Mouse (Mus musculus) gastrocnemius, adult 2 months (tissue): ENCODE results near the gene Dcaf5. TPM values are rescaled to one million over a fixed set of nuclear protein-coding genes. Genes with fewer than 3 reads are reported as not detected.
A peak's percentile ranks its signal among the peaks of the same experiment; 100 is the strongest.
"Not testable (repeated sequence)": the region's sequence is repeated elsewhere in the genome, so short reads cannot be mapped to it uniquely, and the experiment has no call there.

Experiments used
- DNase-seq: peaks from one replicate; pipeline ENCODE4 v3.0.0; 2022
- H3K27ac ChIP-seq: fragments of 200-600 bp; 2 replicates; pipeline ENCODE4 v1.8.1; 2022; ENCODE audit warnings: mild to moderate bottlenecking
- H3K4me3 ChIP-seq: fragments of 200-600 bp; 2 replicates; pipeline ENCODE4 v1.8.1; 2022; ENCODE audit warnings: mild to moderate bottlenecking, moderate library complexity
- CTCF ChIP-seq: fragments of 200-600 bp; IDR thresholded peaks from 2 replicates; pipeline ENCODE4 v1.8.1; 2022; ENCODE audit warnings: antibody characterized with exemption, mild to moderate bottlenecking, moderate library complexity
- intact Hi-C: fragments of 180-260 bp; cut with DNase I; formaldehyde crosslinking; loops from one replicate; pipeline ENCODE4 v1.15.1; 2025
- long read RNA-seq, 2 experiments: library from polyadenylated mRNA; stranded (forward); transcript quantifications; one replicate each; pipeline ENCODE4 v2.0.0; 2021
- total RNA-seq, 2 experiments: library from RNA; stranded (reverse); gene quantifications; 2 replicates each; pipeline ENCODE4 v1.2.3; 2021

Dcaf5 gene
- total RNA-seq = 10 to 100 TPM; 39.4 to 50.8 TPM
- long read RNA-seq, experiment 1, full-length matches to known transcripts = 7 of 29 reads
- long read RNA-seq, experiment 1, partial matches to known transcripts = 3 of 29 reads
- long read RNA-seq, experiment 1, other reads (novel, unspliced or antisense) = 19 of 29 reads
- long read RNA-seq, experiment 2, full-length matches to known transcripts = 8 of 31 reads
- long read RNA-seq, experiment 2, partial matches to known transcripts = 8 of 31 reads
- long read RNA-seq, experiment 2, other reads (novel, unspliced or antisense) = 15 of 31 reads

DNA sequence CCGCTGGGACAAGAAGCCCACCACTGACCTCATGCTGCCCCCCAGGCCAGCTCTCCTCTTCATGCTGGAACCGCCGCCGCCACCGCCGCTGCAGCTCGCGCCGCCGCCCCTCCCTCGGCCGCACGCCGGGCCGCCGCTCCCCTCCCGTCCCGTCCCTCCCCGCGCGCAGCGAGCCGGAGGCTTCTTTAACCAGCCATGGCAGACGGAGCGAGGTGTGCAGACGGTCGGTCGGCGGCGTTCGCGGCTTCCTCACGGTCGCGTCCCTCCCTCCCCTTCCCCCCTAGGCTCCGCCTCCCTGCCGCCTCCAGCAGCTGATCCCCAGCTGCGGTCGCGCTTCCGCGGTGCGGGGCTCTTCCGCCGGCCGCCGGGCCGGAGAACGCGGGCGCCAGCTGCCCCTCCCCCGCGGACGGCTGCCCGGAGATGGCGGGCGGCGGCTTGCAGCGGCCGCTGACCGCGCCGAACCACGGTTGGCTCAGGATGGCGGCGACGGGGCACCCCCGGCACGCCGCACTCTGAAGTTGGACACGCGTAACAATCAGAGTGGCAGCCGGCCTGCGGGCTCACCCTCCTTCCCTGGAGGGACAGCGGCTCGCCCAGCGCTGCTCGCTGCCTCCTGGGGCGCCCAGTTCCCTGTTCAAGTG is at the start of gene Dcaf5:
Dcaf5 (minus strand) TSS at position 266 of the 641 bp plus-strand sequence.
- intact Hi-C loops = loop anchor here (2.0 kb wide), 2 partner anchors 26 to 30 kb away; partner anchors contain the start of gene Exd2
- Histone ChIP-seq H3K4me3 (peak within 1 kb of the TSS; percentile 92), H3K27ac (peak within 1 kb of the TSS; percentile 98)
- TF ChIP-seq CTCF = no peak
- DNase-seq = peak; percentile 91

DNA sequence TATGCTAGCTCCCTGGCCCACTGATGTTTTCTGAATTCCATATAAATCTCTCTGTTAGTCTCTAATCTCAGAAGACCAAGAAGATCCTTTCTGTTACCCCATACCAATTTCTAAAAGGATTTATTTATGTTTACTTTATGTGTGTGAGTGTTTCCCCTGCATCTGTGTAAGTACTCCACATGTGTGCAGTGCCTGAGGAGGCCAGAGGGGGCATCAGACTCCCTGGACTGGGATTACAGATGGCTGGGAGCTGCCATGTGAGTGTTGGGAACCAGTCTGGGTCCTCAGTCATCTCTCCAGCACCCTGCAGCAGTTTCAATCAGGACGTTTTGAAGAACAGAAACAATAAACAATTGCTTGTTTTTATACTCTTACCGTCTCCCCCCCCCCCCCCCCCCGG is 47.0 kb upstream of the Dcaf5 start:
- Histone ChIP-seq H3K4me3 (peak overlapping the region; percentile 7; the same call in 1 of the 2 replicates), H3K27ac (peak overlapping the region; percentile 29; the same call in 1 of the 2 replicates)
- intact Hi-C loops = no loop called here
- no peak for DNase-seq
- peak; percentile 22; the same call in 1 of the 2 replicates for TF ChIP-seq CTCF

DNA sequence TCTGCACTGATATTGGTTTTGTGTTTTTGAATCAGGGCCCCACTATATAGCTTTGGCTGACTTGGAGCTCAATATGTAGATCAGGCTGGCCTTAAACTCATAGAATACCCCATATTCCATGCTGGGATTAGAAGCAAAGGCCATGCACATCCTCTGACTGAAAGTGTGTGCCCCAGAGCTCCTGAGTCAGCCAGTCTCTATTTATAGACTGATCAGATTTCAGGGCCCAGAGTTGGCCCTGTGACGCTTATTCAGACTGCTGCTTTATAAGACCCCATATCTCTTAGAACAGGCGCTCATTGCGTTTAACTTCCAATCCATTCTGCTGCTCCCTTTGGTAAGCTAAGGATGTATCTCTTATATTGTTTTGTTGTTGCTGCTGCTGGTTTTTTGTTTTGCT is 43.6 kb upstream of the Dcaf5 start:
- TF ChIP-seq CTCF = no peak
- intact Hi-C loops = no loop called here
- peak; percentile 44 for DNase-seq
- peak overlapping the region; percentile 79 for H3K4me3 ChIP-seq
- H3K27ac ChIP-seq = peak overlapping the region; percentile 95

DNA sequence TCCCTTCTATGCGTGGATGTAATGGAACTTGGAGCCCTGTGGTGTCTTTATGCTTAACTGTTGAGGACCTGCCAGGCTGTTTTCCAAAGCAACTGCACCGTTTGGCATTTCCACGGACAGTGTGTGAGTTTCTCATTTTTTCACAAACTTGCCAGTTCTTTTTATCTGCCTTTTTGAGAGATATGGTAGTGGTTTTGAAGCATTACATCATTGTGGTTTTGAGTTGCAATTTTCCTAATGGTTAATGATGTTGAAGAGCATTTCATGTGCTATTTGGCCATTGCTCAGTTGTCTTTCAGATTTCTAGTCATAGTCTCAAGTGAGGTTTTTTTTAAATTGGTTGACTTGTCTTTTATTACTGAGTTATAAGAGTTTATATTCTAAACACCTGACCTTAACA is 37.3 kb upstream of the Dcaf5 start:
- Histone ChIP-seq H3K4me3 (no peak overlapping the region), H3K27ac (peak overlapping the region; percentile 61; the same call in 1 of the 2 replicates)
- intact Hi-C loops = no loop called here
- no peak for DNase-seq
- no peak for TF ChIP-seq CTCF

DNA sequence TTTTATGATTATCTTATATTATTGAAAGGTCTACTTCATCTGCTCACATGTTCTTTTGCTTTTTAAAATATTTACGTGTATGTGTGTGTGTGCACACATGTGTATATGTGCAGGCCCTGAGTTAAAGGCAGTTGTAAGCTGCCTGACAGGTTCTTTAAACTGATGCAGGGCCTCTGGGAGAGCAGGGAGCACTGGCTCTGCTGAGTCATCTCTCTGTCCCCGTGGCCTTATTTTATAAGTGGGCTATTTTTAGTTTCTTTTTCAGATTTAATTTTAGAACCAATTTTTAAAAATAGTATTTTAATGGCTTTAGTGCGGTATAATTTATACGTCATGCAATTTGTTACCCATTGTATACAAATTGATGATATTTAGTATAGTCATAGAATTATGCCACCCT is 35.5 kb upstream of the Dcaf5 start:
- DNase-seq = peak; percentile 50

DNA sequence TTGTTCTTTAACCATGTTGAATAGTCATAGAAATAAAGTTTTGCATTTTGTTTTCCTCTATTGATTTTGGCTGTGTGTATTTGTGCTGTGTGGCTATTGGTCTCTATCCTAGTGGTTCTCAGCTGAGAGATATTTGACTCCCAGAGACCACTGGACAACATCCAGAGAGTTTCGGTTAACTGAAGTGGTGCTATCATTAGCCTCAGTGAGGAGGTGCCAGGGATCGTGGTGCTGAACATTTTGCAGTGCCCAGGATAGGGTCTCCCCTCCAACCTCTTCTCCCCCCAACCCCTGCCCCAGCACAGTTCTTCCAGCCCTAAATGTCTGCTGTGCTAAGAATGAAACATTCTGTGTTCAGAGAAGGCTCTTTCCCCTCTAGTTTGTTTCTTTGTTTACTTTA is 33.8 kb upstream of the Dcaf5 start:
- peak; percentile 70 for DNase-seq
- no peak for TF ChIP-seq CTCF
- peak overlapping the region; percentile 87 for H3K27ac ChIP-seq
- H3K4me3 ChIP-seq = no peak overlapping the region
- intact Hi-C loops = no loop called here

More for the DNA sequence above, 35.5 kb upstream of the Dcaf5 start:
- Histone ChIP-seq H3K27ac (peak overlapping the region; percentile 87), H3K4me3 (no peak overlapping the region)
- no peak for TF ChIP-seq CTCF
- intact Hi-C loops = no loop called here

DNA sequence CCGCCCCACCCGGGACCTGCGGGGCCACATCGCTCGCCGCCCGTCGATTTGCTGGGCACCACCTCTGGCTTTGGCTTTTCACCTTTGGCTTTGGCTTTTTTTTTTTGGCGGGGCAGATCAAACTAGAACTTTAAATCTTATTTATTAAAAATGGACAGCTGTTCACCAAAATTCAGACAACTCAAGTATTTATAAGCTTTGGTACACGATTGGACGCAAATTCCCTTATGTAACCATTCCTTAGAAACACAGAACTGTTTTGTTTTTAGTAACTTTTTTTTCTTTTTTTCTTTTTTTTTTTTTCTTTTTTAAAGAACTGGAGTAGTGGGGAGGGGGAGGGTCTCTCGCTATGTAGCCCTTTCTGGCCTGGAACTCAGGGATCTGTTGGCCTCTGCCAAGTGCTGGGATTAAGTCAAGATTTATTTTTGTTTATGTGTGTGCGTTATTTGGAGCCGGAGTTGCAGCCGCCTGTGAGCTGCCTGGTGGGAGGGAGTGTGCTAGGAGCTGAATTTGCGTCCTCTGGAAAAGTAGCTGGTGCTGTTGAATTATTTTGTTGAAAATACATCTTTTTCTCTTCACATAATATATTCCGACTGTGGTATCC is 27.4 kb upstream of the Dcaf5 start:
- peak; percentile 58 for DNase-seq
- intact Hi-C loops = loop anchor here (2.0 to 10.0 kb wide), 2 partner anchors 27 to 181 kb away; partner anchors contain the start of genes Dcaf5, Erh and Slc39a9
- Histone ChIP-seq H3K4me3 (peak overlapping the region; percentile 97), H3K27ac (peak overlapping the region; percentile 97)
- no peak for TF ChIP-seq CTCF

DNA sequence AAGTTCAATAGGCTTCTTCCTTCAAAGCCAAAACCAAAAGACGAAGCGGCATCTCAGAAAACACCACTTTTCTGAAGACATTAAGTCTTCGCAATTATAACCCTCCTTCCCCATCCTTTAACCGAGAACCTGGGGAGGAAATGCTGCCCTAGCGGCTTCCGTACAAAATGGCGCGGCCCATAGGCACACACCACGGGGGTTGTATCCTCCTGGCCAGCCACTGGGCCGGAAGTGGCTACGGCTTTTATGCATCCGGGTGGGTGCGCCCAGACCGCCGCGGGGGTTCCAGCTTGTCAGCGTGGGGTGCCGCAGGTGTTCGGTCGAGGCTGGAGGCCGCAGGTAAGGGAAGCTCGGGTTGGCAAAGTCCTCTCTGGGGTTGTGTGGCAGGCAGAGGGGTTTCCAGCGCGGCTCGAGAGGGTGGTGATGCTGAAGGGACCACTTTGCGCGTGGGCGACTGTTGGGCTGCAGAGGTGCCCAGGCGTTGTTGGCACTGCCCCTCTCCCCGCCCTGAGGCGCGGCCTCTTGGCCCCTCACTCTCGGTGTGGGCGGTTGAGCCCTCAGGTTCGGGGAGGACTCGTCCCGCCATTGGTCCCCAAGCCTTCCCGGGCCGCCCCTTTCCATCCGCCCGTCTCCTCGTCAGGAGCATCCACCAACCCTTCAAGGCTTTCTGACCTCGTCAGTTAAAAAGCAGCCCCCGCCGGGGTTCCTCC is 26.7 kb upstream of the Dcaf5 start, which contains the start of gene Exd2:
Exd2 (plus strand) TSS at position 154 of the 710 bp plus-strand sequence.
- TF ChIP-seq CTCF = peak; percentile 4; the same call in 1 of the 2 replicates
- intact Hi-C loops = loop anchor here (2.0 to 10.0 kb wide), 2 partner anchors 26 to 182 kb away; partner anchors contain the start of genes Dcaf5, Erh and Slc39a9
- Histone ChIP-seq H3K27ac (peak within 1 kb of the TSS; percentile 97), H3K4me3 (peak within 1 kb of the TSS; percentile 97)
- peak; percentile 95 for DNase-seq

DNA sequence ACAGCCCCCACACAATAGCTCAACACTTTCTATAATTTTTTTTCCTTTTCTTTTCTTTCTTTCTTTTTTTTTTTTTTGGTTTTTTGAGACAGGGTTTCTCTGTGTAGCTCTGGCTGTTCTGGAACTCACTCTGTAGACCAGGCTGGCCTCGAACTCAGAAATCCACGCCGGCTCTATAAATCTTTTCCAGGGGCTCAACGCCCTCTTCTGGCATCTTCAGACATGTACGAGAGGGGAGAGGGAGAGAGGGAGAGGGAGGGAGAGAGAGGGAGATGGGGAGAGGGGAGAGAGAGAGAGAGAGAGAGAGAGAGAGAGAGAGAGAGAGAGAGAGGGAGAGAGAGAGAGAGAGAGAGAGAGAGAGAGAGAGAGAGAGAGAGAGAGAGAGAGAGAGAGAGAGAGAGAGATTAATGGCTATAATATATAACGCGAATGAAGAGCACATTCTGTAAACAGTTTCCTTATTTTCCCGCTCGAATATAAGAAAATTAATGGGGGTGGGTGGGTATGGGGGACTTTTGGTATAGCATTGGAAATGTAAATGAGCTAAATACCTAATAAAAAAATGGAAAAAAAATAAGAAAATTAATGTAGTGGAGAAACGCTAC is 26.0 kb upstream of the Dcaf5 start:
- DNase-seq = not testable (repeated sequence)
- Histone ChIP-seq H3K27ac (peak overlapping the region; percentile 97), H3K4me3 (peak overlapping the region; percentile 97)
- intact Hi-C loops = loop anchor here (2.0 to 10.0 kb wide), 2 partner anchors 26 to 182 kb away; partner anchors contain the start of genes Dcaf5, Erh and Slc39a9

DNA sequence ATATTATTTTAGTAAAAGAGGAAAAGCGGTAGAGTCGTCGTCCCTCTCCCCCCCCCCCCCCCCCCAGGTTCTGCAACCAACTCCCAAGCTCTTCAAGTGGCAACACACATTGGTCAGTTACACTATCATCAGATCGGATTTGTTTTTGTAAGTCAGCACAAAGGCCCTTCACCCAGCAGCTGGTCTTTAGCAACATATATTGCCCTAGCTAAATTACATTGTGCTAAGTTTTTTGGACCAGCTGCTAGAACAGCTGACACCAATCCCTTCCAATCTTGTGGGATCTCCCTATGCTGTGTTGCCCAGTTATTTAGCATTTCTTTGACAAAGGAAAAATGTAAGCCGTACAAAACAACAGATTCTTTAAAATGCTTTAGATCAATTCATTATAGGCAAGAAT is 21.6 kb upstream of the Dcaf5 start:
- no peak for DNase-seq
- TF ChIP-seq CTCF = no peak
- Histone ChIP-seq H3K4me3 (no peak overlapping the region), H3K27ac (no peak overlapping the region)
- intact Hi-C loops = no loop called here

DNA sequence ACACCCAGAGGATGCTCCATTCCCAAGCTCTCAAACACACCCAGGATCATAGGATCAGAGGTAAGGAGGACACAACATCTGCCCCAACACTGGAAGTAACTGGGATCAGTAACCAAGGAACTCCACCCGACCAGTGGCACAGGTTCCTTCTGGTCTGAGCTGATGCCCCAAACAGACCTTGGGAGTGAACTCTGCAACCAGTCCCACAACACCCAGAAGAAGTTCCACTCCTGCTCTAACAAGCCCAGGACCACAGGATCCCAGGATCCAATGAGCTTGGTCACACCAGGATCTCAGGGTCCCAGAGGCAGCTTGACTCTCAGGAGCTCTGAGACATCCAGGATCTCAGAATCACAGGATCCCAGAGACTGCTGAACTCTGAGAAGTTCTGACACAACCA is 17.1 kb upstream of the Dcaf5 start:
- intact Hi-C loops = no loop called here
- H3K27ac ChIP-seq = no peak overlapping the region
- H3K4me3 ChIP-seq = no peak overlapping the region
- no peak for TF ChIP-seq CTCF
- no peak for DNase-seq

DNA sequence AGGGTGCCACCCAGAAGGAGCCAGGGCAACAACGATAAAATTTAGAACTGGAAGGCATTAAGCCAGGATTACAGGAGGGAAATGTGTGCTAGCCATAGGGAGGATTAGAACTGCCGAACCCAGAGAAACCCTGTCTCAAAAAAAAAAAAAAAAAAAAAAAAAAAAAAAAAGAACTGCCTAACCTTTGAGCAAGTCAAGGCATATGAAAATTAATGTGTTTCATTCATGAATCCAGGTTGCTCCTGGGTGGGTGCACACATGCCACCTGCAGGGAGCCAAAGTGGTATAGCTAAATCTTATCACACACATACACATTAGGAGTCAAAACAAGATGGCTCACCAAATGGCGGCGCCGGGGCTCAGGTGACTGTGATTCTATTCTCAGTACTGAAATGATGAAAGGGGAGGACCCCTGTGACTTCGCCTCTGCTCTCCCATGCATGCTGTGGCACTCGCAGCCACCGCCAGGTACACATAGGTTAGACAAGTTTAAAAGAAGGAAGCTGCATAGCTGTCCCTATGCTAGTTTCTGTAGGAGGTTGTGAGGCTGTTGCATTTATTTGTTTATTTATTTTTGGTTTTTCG is 8.2 kb upstream of the Dcaf5 start:
- Histone ChIP-seq H3K27ac (no peak overlapping the region), H3K4me3 (no peak overlapping the region)
- intact Hi-C loops = no loop called here
- no peak for DNase-seq
- no peak for TF ChIP-seq CTCF
